Mouse (Mus musculus) limb, embryonic 11.5 days (tissue): Measurements from ENCODE around the gene Dmac1. TPM values are rescaled to one million over a fixed set of nuclear protein-coding genes. Genes with fewer than 3 reads are reported as not detected.
"Not testable (repeated sequence)": the region's sequence is repeated elsewhere in the genome, so short reads cannot be mapped to it uniquely, and the experiment has no call there.

Experiments
- ATAC-seq: fragments of 200-750 bp; cut with Nextera tagmentation; 2 replicates; pipeline ENCODE4 v1.8.0; 2017; ENCODE audit warnings: low read depth; ENCODE audit not compliant: insufficient number of reproducible peaks, low FRiP score, low TSS enrichment
- DNase-seq: peaks from one replicate; pipeline ENCODE4 v3.0.0-alpha.2; 2015; ENCODE audit warnings: low spot score
- H3K27ac ChIP-seq: fragments of 300-500 bp; sonication (generic); replicated peaks from 2 replicates; pipeline ENCODE4 v1.5.1; 2014; ENCODE audit warnings: low read depth, mild to moderate bottlenecking, low read length
- H3K27me3 ChIP-seq: fragments of 300-500 bp; sonication (generic); 2 replicates; pipeline ENCODE4 v1.6.1; 2014; ENCODE audit warnings: mild to moderate bottlenecking, low read length, mixed read lengths; ENCODE audit not compliant: control insufficient read depth, insufficient read depth
- H3K36me3 ChIP-seq: fragments of 300-500 bp; sonication (generic); 2 replicates; pipeline ENCODE4 v1.6.1; 2014; ENCODE audit warnings: mild to moderate bottlenecking, low read length, moderate library complexity, mixed read lengths; ENCODE audit not compliant: control insufficient read depth, insufficient read depth
- H3K4me1 ChIP-seq: fragments of 300-500 bp; sonication (generic); 2 replicates; pipeline ENCODE4 v1.6.1; 2014; ENCODE audit warnings: low read length, mixed read lengths; ENCODE audit not compliant: control insufficient read depth, insufficient read depth
- H3K4me2 ChIP-seq: fragments of 300-500 bp; sonication (generic); 2 replicates; pipeline ENCODE4 v1.6.1; 2014; ENCODE audit warnings: low read depth, mild to moderate bottlenecking, moderate library complexity; ENCODE audit not compliant: severe bottlenecking
- H3K4me3 ChIP-seq: fragments of 300-500 bp; sonication (generic); 2 replicates; pipeline ENCODE4 v1.5.1; 2014; ENCODE audit warnings: low read depth, low read length
- H3K9ac ChIP-seq: fragments of 300-500 bp; sonication (generic); 2 replicates; pipeline ENCODE4 v1.6.1; 2014; ENCODE audit warnings: mild to moderate bottlenecking, low read length
- H3K9me3 ChIP-seq: fragments of 300-500 bp; sonication (generic); 2 replicates; pipeline ENCODE4 v1.6.1; 2016; ENCODE audit warnings: low read length; ENCODE audit not compliant: control insufficient read depth
- WGBS: fragments of 180-500 bp; shearing (Covaris S2); extraction: QIAGEN DNeasy Blood & Tissue Kit; methylation state at CpG from one replicate; pipeline ENCODE4 v1.1.7; 2014; 5-methylcytosine and 5-hydroxymethylcytosine counted together
- polyA plus RNA-seq: library from polyadenylated mRNA; unstranded; fragments of >200 nt; fragmentation: Nextera tagmentation; extraction: Ambion mirVana; gene quantifications from 2 replicates; pipeline ENCODE4 v1.2.1, GENCODE M21; 2014

Gene Dmac1
- polyA plus RNA-seq, 1 experiment from 2014 or later, result 122 TPM

GRCm38 (mm10) chr4:75259447-75259846, 18.7 kb downstream of the Dmac1 start:
- ATAC-seq, result no peak
- 65% methylated on average over 3 of the region's 3 CpGs for WGBS

DNA sequence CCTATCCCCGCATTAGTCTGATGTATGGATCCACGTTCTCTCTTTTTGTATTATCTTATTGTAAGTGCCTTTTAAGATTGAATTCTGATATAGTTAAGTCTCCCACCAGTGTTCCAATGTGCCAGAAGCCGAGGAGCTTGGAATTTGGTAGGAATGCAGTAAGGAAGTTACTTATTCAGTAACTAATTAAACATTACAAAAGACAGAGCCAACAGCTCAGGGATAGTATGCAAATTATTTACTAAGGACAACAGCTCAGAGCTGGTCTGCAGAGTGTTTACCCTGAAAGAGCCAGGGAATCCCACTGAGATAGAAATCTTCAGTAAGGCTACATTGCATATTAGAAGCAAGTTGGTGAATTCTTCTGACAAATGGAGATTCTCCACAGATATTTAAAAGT, 43.5 kb downstream of the Dmac1 start:
- DNase-seq, H3K9me3 ChIP-seq, H3K9ac ChIP-seq, H3K27me3 ChIP-seq, ATAC-seq, H3K36me3 ChIP-seq, H3K27ac ChIP-seq, H3K4me2 ChIP-seq, H3K4me3 ChIP-seq, H3K4me1 ChIP-seq: not testable (repeated sequence)
- WGBS, result 54% methylated on average over 3 of the region's 3 CpGs

More at GRCm38 (mm10) chr4:75259447-75259846, 18.7 kb downstream of the Dmac1 start:
- Histone ChIP-seq H3K4me1 (no peaks in the 10 kb centered on the region), H3K27me3 (no peaks in the 10 kb centered on the region), H3K36me3 (no peaks in the 10 kb centered on the region), H3K9me3 (no peaks in the 10 kb centered on the region), H3K9ac (no peak overlapping the region), H3K4me2 (no peak overlapping the region), H3K4me3 (no peak overlapping the region), H3K27ac (no peak overlapping the region)
- no peak for DNase-seq
